8 mouse cellular contexts compared by ENCODE assay signal in genomic region chr17:26953201-26953600, GRCm38 (mm10). TPM values are rescaled to one million over a fixed set of nuclear protein-coding genes. Genes with fewer than 3 reads are reported as not detected.
DNase-seq lines count a peak whose midpoint lies in the region; ATAC-seq and TF ChIP-seq lines count a peak whose summit lies in the region.

No protein-coding gene starts in this region.

- DNase-seq in embryo, embryonic 9.5 days (ENCODE audit: extremely low spot score) = peak; percentile 11
- DNase-seq in embryo, embryonic 10.5 days (ENCODE audit: low spot score) = no peak
- no peak for DNase-seq in lung, postnatal 36 days
- DNase-seq in layer of hippocampus, postnatal 36 days = no peak
- no peak for DNase-seq in layer of hippocampus, adult 9-11 months

- H3K9ac ChIP-seq in lung, embryonic 15.5 days = no peak overlapping the region; the same call in 1 of the 2 replicates
- H3K9ac ChIP-seq in intestine, postnatal 0 days (ENCODE audit: low read depth, low read length) = no peak overlapping the region
- H3K9ac ChIP-seq in neural tube, embryonic 15.5 days (replicated peaks) = peak overlapping the region; percentile 54

- peaks cover 54% of the 10 kb centered on the region for H3K4me1 ChIP-seq in lung, embryonic 15.5 days
- H3K4me1 ChIP-seq in intestine, postnatal 0 days (replicated peaks; ENCODE audit: control insufficient read depth, insufficient read depth, low read length) = peaks cover 7% of the 10 kb centered on the region; the same call in 1 of the 2 replicates
- peaks cover 55% of the 10 kb centered on the region for H3K4me1 ChIP-seq in neural tube, embryonic 15.5 days

- ATAC-seq in lung, embryonic 15.5 days (ENCODE audit: borderline replicate concordance, extremely low read depth, low FRiP score, low TSS enrichment) = no peak
- ATAC-seq in intestine, postnatal 0 days = no peak
- ATAC-seq in neural tube, embryonic 15.5 days (ENCODE audit: low FRiP score) = no peak

- peaks cover 28% of the 10 kb centered on the region for H3K36me3 ChIP-seq in lung, embryonic 15.5 days
- peaks cover 14% of the 10 kb centered on the region; the same call in 1 of the 2 replicates for H3K36me3 ChIP-seq in intestine, postnatal 0 days (ENCODE audit: control insufficient read depth, insufficient read depth)
- peaks cover 35% of the 10 kb centered on the region for H3K36me3 ChIP-seq in neural tube, embryonic 15.5 days

- no peak for TF ChIP-seq CTCF in intestine, postnatal 0 days (IDR thresholded peaks at IDR 0.05; ENCODE audit: low read depth)

- peak overlapping the region; percentile 76; the same call in 1 of the 2 replicates for H3K4me2 ChIP-seq in lung, embryonic 15.5 days
- H3K4me2 ChIP-seq in intestine, postnatal 0 days (replicated peaks; ENCODE audit: low read depth) = peak overlapping the region; percentile 52; the same call in 1 of the 2 replicates
- peak overlapping the region; percentile 78 for H3K4me2 ChIP-seq in neural tube, embryonic 15.5 days

- no peaks in the 10 kb centered on the region for H3K9me3 ChIP-seq in lung, embryonic 15.5 days
- H3K9me3 ChIP-seq in intestine, postnatal 0 days (ENCODE audit: control insufficient read depth) = no peaks in the 10 kb centered on the region
- H3K9me3 ChIP-seq in neural tube, embryonic 15.5 days (replicated peaks) = no peaks in the 10 kb centered on the region

- H3K27me3 ChIP-seq in lung, embryonic 15.5 days = 0 out of 2 replicates have a peak, but pooled peaks cover 4% of the 10 kb centered on the region
- no peaks in the 10 kb centered on the region for H3K27me3 ChIP-seq in intestine, postnatal 0 days (replicated peaks; ENCODE audit: control insufficient read depth, insufficient read depth, low read length)
- no peaks in the 10 kb centered on the region for H3K27me3 ChIP-seq in neural tube, embryonic 15.5 days (replicated peaks)

- no peak overlapping the region for H3K4me3 ChIP-seq in lung, embryonic 15.5 days
- no peak overlapping the region for H3K4me3 ChIP-seq in intestine, postnatal 0 days (ENCODE audit: low read depth, low read length)
- H3K4me3 ChIP-seq in neural tube, embryonic 15.5 days (replicated peaks) = peak overlapping the region; percentile 3

- WGBS in lung, embryonic 15.5 days = 36% methylated on average over 6 of the region's 6 CpGs
- 53% methylated on average over 6 of the region's 6 CpGs for WGBS in intestine, postnatal 0 days
- 24% methylated on average over 6 of the region's 6 CpGs for WGBS in neural tube, embryonic 15.5 days

- H3K27ac ChIP-seq in lung, embryonic 15.5 days = no peak overlapping the region
- H3K27ac ChIP-seq in intestine, postnatal 0 days (ENCODE audit: low read depth, low read length) = no peak overlapping the region
- H3K27ac ChIP-seq in neural tube, embryonic 15.5 days (replicated peaks) = no peak overlapping the region

RNA-seq across cellular contexts. Expression of gene Syngap1, which starts 12.1 kb away (rescaled TPM):
- 1.5 and 2.1 TPM in 2 replicates for polyA plus RNA-seq in lung, embryonic 15.5 days (2015; fragmentation: Nextera tagmentation; extraction: Ambion mirVana)
- 0.35 and 0.39 TPM in 2 replicates for polyA plus RNA-seq in intestine, postnatal 0 days (2015; fragmentation: Nextera tagmentation; extraction: Ambion mirVana)
- 3.7 and 3.8 TPM in 2 replicates for polyA plus RNA-seq in neural tube, embryonic 15.5 days (2015; fragmentation: Nextera tagmentation; extraction: Ambion mirVana)
- total RNA-seq in layer of hippocampus, postnatal 36 days (2021) = 100 to 1,000 TPM; 449 to 485 TPM

RNA-seq across cellular contexts. Expression of gene Cuta, which starts 13.8 kb away (rescaled TPM):
- polyA plus RNA-seq in lung, embryonic 15.5 days (2015; fragmentation: Nextera tagmentation; extraction: Ambion mirVana) = 182 and 184 TPM in 2 replicates
- 287 and 304 TPM in 2 replicates for polyA plus RNA-seq in intestine, postnatal 0 days (2015; fragmentation: Nextera tagmentation; extraction: Ambion mirVana)
- 141 and 152 TPM in 2 replicates for polyA plus RNA-seq in neural tube, embryonic 15.5 days (2015; fragmentation: Nextera tagmentation; extraction: Ambion mirVana)
- total RNA-seq in layer of hippocampus, postnatal 36 days (2021) = 100 to 1,000 TPM in 1 of 2 experiments, 10 to 100 TPM in 1; 99.3 to 104 TPM

RNA-seq across cellular contexts. Expression of gene Zbtb9, which starts 19.8 kb away (rescaled TPM):
- polyA plus RNA-seq in lung, embryonic 15.5 days (2015; fragmentation: Nextera tagmentation; extraction: Ambion mirVana) = 16.3 and 16.9 TPM in 2 replicates
- 6.5 and 6.7 TPM in 2 replicates for polyA plus RNA-seq in intestine, postnatal 0 days (2015; fragmentation: Nextera tagmentation; extraction: Ambion mirVana)
- 15.9 and 16.0 TPM in 2 replicates for polyA plus RNA-seq in neural tube, embryonic 15.5 days (2015; fragmentation: Nextera tagmentation; extraction: Ambion mirVana)
- total RNA-seq in layer of hippocampus, postnatal 36 days (2021) = 10 to 100 TPM; 15.0 to 15.6 TPM

RNA-seq across cellular contexts. Expression of gene Phf1, which starts 20.3 kb away (rescaled TPM):
- 7.6 and 8.7 TPM in 2 replicates for polyA plus RNA-seq in lung, embryonic 15.5 days (2015; fragmentation: Nextera tagmentation; extraction: Ambion mirVana)
- polyA plus RNA-seq in intestine, postnatal 0 days (2015; fragmentation: Nextera tagmentation; extraction: Ambion mirVana) = 11.2 and 11.6 TPM in 2 replicates
- 27.5 and 30.5 TPM in 2 replicates for polyA plus RNA-seq in neural tube, embryonic 15.5 days (2015; fragmentation: Nextera tagmentation; extraction: Ambion mirVana)
- total RNA-seq in layer of hippocampus, postnatal 36 days (2021) = 10 to 100 TPM; 28.8 to 30.0 TPM

RNA-seq across cellular contexts. Expression of gene Kifc5b, which starts 36.3 kb away (rescaled TPM):
- 8.0 and 9.8 TPM in 2 replicates for polyA plus RNA-seq in lung, embryonic 15.5 days (2015; fragmentation: Nextera tagmentation; extraction: Ambion mirVana)
- 0.94 and 1.4 TPM in 2 replicates for polyA plus RNA-seq in intestine, postnatal 0 days (2015; fragmentation: Nextera tagmentation; extraction: Ambion mirVana)
- polyA plus RNA-seq in neural tube, embryonic 15.5 days (2015; fragmentation: Nextera tagmentation; extraction: Ambion mirVana) = 2.3 and 3.5 TPM in 2 replicates
- total RNA-seq in layer of hippocampus, postnatal 36 days (2021) = 1 to 10 TPM; 3.2 to 4.0 TPM
